Mouse (Mus musculus): Measurements from ENCODE around the gene Ykt6.
"Not testable (repeated sequence)": the region's sequence is repeated elsewhere in the genome, so short reads cannot be mapped to it uniquely, and the experiment has no call there.

DNA sequence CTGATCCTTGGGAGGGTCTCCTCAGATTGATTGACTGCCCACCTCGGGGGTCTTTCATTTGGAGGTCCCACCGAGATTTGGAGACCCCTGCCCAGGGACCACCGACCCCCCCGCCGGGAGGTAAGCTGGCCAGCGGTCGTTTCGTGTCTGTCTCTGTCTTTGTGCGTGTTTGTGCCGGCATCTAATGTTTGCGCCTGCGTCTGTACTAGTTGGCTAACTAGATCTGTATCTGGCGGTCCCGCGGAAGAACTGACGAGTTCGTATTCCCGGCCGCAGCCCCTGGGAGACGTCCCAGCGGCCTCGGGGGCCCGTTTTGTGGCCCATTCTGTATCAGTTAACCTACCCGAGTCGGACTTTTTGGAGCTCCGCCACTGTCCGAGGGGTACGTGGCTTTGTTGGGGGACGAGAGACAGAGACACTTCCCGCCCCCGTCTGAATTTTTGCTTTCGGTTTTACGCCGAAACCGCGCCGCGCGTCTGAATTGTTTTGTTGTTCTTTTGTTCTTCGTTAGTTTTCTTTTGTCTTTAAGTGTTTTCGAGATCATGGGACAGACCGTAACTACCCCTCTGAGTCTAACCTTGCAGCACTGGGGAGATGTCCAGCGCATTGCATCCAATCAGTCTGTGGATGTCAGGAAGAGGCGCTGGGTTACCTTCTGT is 51.0 kb downstream of the Ykt6 start:
- TF ChIP-seq EP300 (IDR thresholded peaks at IDR 0.05; ENCODE audit: low read depth in 1 of 2, low read length in 2 of 2); TCF12 (IDR thresholded peaks at IDR 0.05; ENCODE audit: low read depth, low read length); ZKSCAN1 (IDR thresholded peaks at IDR 0.05; ENCODE audit: low read depth, low read length); POLR2A (IDR thresholded peaks at IDR 0.05; ENCODE audit: control insufficient read depth in 1 of 2, insufficient read depth in 1 of 2, low read depth in 1 of 2, low read length in 2 of 2, poor library complexity in 1 of 2); CTCF (IDR thresholded peaks at IDR 0.05 in 2 of 3, conservative IDR thresholded peaks at IDR 0.05 in 1 of 3; ENCODE audit: control insufficient read depth in 1 of 3, insufficient read depth in 1 of 3, low read depth in 2 of 3, low read length in 3 of 3, poor library complexity in 1 of 3, severe bottlenecking in 1 of 3); CHD2 (IDR thresholded peaks at IDR 0.05; ENCODE audit: low read length); GATA1 (IDR thresholded peaks at IDR 0.05; ENCODE audit: low read depth, low read length); USF2 (IDR thresholded peaks at IDR 0.05; ENCODE audit: borderline replicate concordance in 1 of 2, insufficient read depth in 1 of 2, low read depth in 1 of 2, low read length in 2 of 2); SMC3 (IDR thresholded peaks at IDR 0.05; ENCODE audit: low read depth, low read length); MXI1 (IDR thresholded peaks at IDR 0.05; ENCODE audit: low read depth, low read length); ZMIZ1 (IDR thresholded peaks at IDR 0.05; ENCODE audit: low read depth, low read length); TAL1 (IDR thresholded peaks at IDR 0.05; ENCODE audit: low read length): not testable (repeated sequence)

Measured in MEL (cell line).